Mouse (Mus musculus) kidney, embryonic 16.5 days (tissue): Measurements from ENCODE around the gene Klk1. TPM values are rescaled to one million over a fixed set of nuclear protein-coding genes. Genes with fewer than 3 reads are reported as not detected.
"Not testable (repeated sequence)": the region's sequence is repeated elsewhere in the genome, so short reads cannot be mapped to it uniquely, and the experiment has no call there.

ENCODE experiments used
- ATAC-seq: fragments of 200-750 bp; cut with Nextera tagmentation; 2 replicates; pipeline ENCODE4 v1.8.0; 2017; ENCODE audit warnings: moderate TSS enrichment; ENCODE audit not compliant: low FRiP score, low TSS enrichment
- H3K27ac ChIP-seq: fragments of 300-500 bp; sonication (generic); 2 replicates; pipeline ENCODE4 v1.5.1; 2014; ENCODE audit warnings: low read length
- H3K27me3 ChIP-seq: fragments of 300-500 bp; sonication (generic); 2 replicates; pipeline ENCODE4 v1.6.1; 2014; ENCODE audit warnings: low read length, control low read depth, mixed read lengths; ENCODE audit not compliant: insufficient read depth
- H3K36me3 ChIP-seq: fragments of 300-500 bp; sonication (generic); 2 replicates; pipeline ENCODE4 v1.6.1; 2014; ENCODE audit warnings: low read length, control low read depth, mixed read lengths; ENCODE audit not compliant: insufficient read depth
- H3K4me1 ChIP-seq: fragments of 300-500 bp; sonication (generic); 2 replicates; pipeline ENCODE4 v1.6.1; 2014; ENCODE audit warnings: low read length, control low read depth, mixed read lengths; ENCODE audit not compliant: insufficient read depth
- H3K4me2 ChIP-seq: fragments of 300-500 bp; sonication (generic); replicated peaks from 2 replicates; pipeline ENCODE4 v1.6.1; 2014; ENCODE audit warnings: low read depth, low read length
- H3K4me3 ChIP-seq: fragments of 300-500 bp; sonication (generic); 2 replicates; pipeline ENCODE4 v1.5.1; 2014; ENCODE audit warnings: mild to moderate bottlenecking, low read length
- H3K9ac ChIP-seq: fragments of 300-500 bp; sonication (generic); replicated peaks from 2 replicates; pipeline ENCODE4 v1.6.1; 2014; ENCODE audit warnings: low read length
- H3K9me3 ChIP-seq: fragments of 300-500 bp; sonication (generic); 2 replicates; pipeline ENCODE4 v1.6.1; 2016; ENCODE audit warnings: low read length, control low read depth
- WGBS: fragments of 180-500 bp; shearing (Covaris S2); extraction: QIAGEN DNeasy Blood & Tissue Kit; methylation state at CpG from one replicate; pipeline ENCODE4 v1.1.7; 2014; 5-methylcytosine and 5-hydroxymethylcytosine counted together
- polyA plus RNA-seq: library from polyadenylated mRNA; unstranded; fragments of >200 nt; fragmentation: Nextera tagmentation; extraction: Ambion mirVana; gene quantifications from 2 replicates; pipeline ENCODE4 v1.2.1, GENCODE M21; 2015

Gene Klk1
- polyA plus RNA-seq, 1 experiment from 2014 or later = 10.9 TPM

GRCm38 (mm10) chr7:44222335-44222734 is 2.8 kb upstream of the Klk1 start:
- ATAC-seq, H3K4me1 ChIP-seq, H3K27me3 ChIP-seq, H3K27ac ChIP-seq, H3K4me2 ChIP-seq, H3K9me3 ChIP-seq, H3K9ac ChIP-seq, H3K36me3 ChIP-seq, H3K4me3 ChIP-seq: not testable (repeated sequence)
- 84% methylated on average over 6 of the region's 6 CpGs for WGBS

GRCm38 (mm10) chr7:44235909-44236308 is 10.7 kb downstream of the Klk1 start, which contains the start of gene Gm36864:
Gene Gm36864 (plus strand): TSS chr7:44236177.
- 87% methylated on average over 3 of the region's 3 CpGs for WGBS
- no peak within 1 kb of the TSS for H3K4me3 ChIP-seq
- no peaks in the 10 kb centered on the region for H3K4me1 ChIP-seq
- H3K27ac ChIP-seq = no peak within 1 kb of the TSS
- no peaks in the 10 kb centered on the region for H3K27me3 ChIP-seq
- no peak within 1 kb of the TSS for H3K9ac ChIP-seq
- H3K4me2 ChIP-seq = no peak within 1 kb of the TSS
- no peaks in the 10 kb centered on the region for H3K9me3 ChIP-seq
- ATAC-seq = no peak
- no peaks in the 10 kb centered on the region for H3K36me3 ChIP-seq

- 54% methylated on average over 2 of the region's 2 CpGs for WGBS
- no peaks in the 10 kb centered on the region for H3K9me3 ChIP-seq
- ATAC-seq = no peak
Observed at GRCm38 (mm10) chr7:44239913-44240312, 14.8 kb downstream of the Klk1 start.

GRCm38 (mm10) chr7:44240712-44241111 is 15.6 kb downstream of the Klk1 start:
- H3K4me2 ChIP-seq = no peak overlapping the region
- no peak overlapping the region for H3K4me3 ChIP-seq
- no peaks in the 10 kb centered on the region for H3K36me3 ChIP-seq
- no peaks in the 10 kb centered on the region for H3K27me3 ChIP-seq
- no peak overlapping the region for H3K27ac ChIP-seq
- 50% methylated on average over 1 of the region's 1 CpGs for WGBS
- H3K4me1 ChIP-seq = peaks cover 6% of the 10 kb centered on the region; the same call in 1 of the 2 replicates
- H3K9me3 ChIP-seq = no peaks in the 10 kb centered on the region
- no peak overlapping the region for H3K9ac ChIP-seq
- no peak for ATAC-seq

More at GRCm38 (mm10) chr7:44239913-44240312, 14.8 kb downstream of the Klk1 start:
- Histone ChIP-seq H3K4me3 (no peak overlapping the region), H3K27ac (no peak overlapping the region), H3K9ac (no peak overlapping the region), H3K27me3 (no peaks in the 10 kb centered on the region), H3K4me1 (no peaks in the 10 kb centered on the region), H3K36me3 (no peaks in the 10 kb centered on the region), H3K4me2 (no peak overlapping the region)

- WGBS = 73% methylated on average over 2 of the region's 2 CpGs
- peaks cover 6% of the 10 kb centered on the region; the same call in 1 of the 2 replicates for H3K4me1 ChIP-seq
- no peak for ATAC-seq
- no peaks in the 10 kb centered on the region for H3K36me3 ChIP-seq
- H3K9me3 ChIP-seq = no peaks in the 10 kb centered on the region
- no peaks in the 10 kb centered on the region for H3K27me3 ChIP-seq
- H3K4me2 ChIP-seq = no peak overlapping the region
- no peak overlapping the region for H3K9ac ChIP-seq
- no peak overlapping the region for H3K4me3 ChIP-seq
- no peak overlapping the region for H3K27ac ChIP-seq
Observed at GRCm38 (mm10) chr7:44241163-44241562, 16.0 kb downstream of the Klk1 start.

- ATAC-seq = no peak
- H3K4me3 ChIP-seq = no peak overlapping the region
- 54% methylated on average over 1 of the region's 1 CpGs for WGBS
- no peak overlapping the region for H3K9ac ChIP-seq
- H3K4me1 ChIP-seq = peaks cover 20% of the 10 kb centered on the region
- no peaks in the 10 kb centered on the region for H3K27me3 ChIP-seq
- peaks cover 8% of the 10 kb centered on the region for H3K36me3 ChIP-seq
- no peaks in the 10 kb centered on the region for H3K9me3 ChIP-seq
- no peak overlapping the region for H3K4me2 ChIP-seq
- no peak overlapping the region for H3K27ac ChIP-seq
Observed at GRCm38 (mm10) chr7:44244080-44244479, 18.9 kb downstream of the Klk1 start.

- peak within 1 kb of the TSS; percentile 96 for H3K27ac ChIP-seq
- ATAC-seq = peak; percentile 85
- peak within 1 kb of the TSS; percentile 98 for H3K4me3 ChIP-seq
- peak within 1 kb of the TSS; percentile 78 for H3K4me2 ChIP-seq
- WGBS = under 1% methylated on average over 62 of the region's 62 CpGs
- H3K36me3 ChIP-seq = peaks cover 27% of the 10 kb centered on the region
- no peaks in the 10 kb centered on the region for H3K9me3 ChIP-seq
- H3K4me1 ChIP-seq = peaks cover 26% of the 10 kb centered on the region
- no peaks in the 10 kb centered on the region for H3K27me3 ChIP-seq
- H3K9ac ChIP-seq = peak within 1 kb of the TSS; percentile 99
Observed at GRCm38 (mm10) chr7:44246055-44246983, 21.2 kb downstream of the Klk1 start, which contains the start of the genes 1700028J19Rik and 2410002F23Rik. Gene 1700028J19Rik (minus strand): TSS chr7:44246695. Gene 2410002F23Rik (plus strand): TSS chr7:44246722.

GRCm38 (mm10) chr7:44246984-44247470 is 21.9 kb downstream of the Klk1 start:
- peak; percentile 37 for ATAC-seq
- Histone ChIP-seq H3K36me3 (peaks cover 29% of the 10 kb centered on the region), H3K27me3 (no peaks in the 10 kb centered on the region), H3K4me3 (peak overlapping the region; percentile 98), H3K27ac (peak overlapping the region; percentile 96), H3K9ac (peak overlapping the region; percentile 99), H3K4me1 (peaks cover 26% of the 10 kb centered on the region), H3K9me3 (no peaks in the 10 kb centered on the region), H3K4me2 (peak overlapping the region; percentile 78)
- under 1% methylated on average over 23 of the region's 23 CpGs for WGBS

- Histone ChIP-seq H3K27me3 (no peaks in the 10 kb centered on the region), H3K9ac (peak overlapping the region; percentile 99), H3K36me3 (peaks cover 38% of the 10 kb centered on the region), H3K4me2 (peak overlapping the region; percentile 78), H3K4me3 (peak overlapping the region; percentile 98), H3K4me1 (peaks cover 26% of the 10 kb centered on the region), H3K9me3 (no peaks in the 10 kb centered on the region), H3K27ac (no peak overlapping the region)
- no peak for ATAC-seq
- WGBS = 81% methylated on average over 2 of the region's 2 CpGs
Observed at GRCm38 (mm10) chr7:44247971-44248370, 22.8 kb downstream of the Klk1 start.

GRCm38 (mm10) chr7:44249248-44249647 is 24.1 kb downstream of the Klk1 start:
- peaks cover 26% of the 10 kb centered on the region for H3K4me1 ChIP-seq
- H3K4me3 ChIP-seq = no peak overlapping the region
- no peaks in the 10 kb centered on the region for H3K27me3 ChIP-seq
- WGBS = 93% methylated on average over 4 of the region's 4 CpGs
- H3K36me3 ChIP-seq = peaks cover 49% of the 10 kb centered on the region
- no peak overlapping the region for H3K27ac ChIP-seq
- no peak overlapping the region for H3K4me2 ChIP-seq
- no peak for ATAC-seq
- no peak overlapping the region for H3K9ac ChIP-seq
- H3K9me3 ChIP-seq = no peaks in the 10 kb centered on the region
